Mouse (Mus musculus) CH12.LX (cell line): ENCODE measurements at regions not wholly inside any gene's neighbourhood (a gene's known extent, or its start where the extent isn't known, plus 50 kb on each side); places are given as distances from the start of the nearest gene placed in this dataset.

Experiments
- DNase-seq: peaks from one replicate; pipeline ENCODE4 v3.0.0-alpha.2; 2013; ENCODE audit errors: extremely low read depth
- H3K27ac ChIP-seq: 2 replicates; pipeline ENCODE4 v1.5.1; 2012; ENCODE audit warnings: low read depth, mild to moderate bottlenecking, control low read depth, moderate library complexity; ENCODE audit not compliant: insufficient read depth
- H3K27me3 ChIP-seq: replicated peaks from 2 replicates; pipeline ENCODE3; 2012; ENCODE audit warnings: inconsistent platforms
- H3K36me3 ChIP-seq, 2 experiments: replicated peaks in 1 of 2; 2 replicates each; pipeline versions ENCODE3 to v1.6.1; 2012; ENCODE audit warnings: inconsistent platforms in 1 of 2, low read length in 1 of 2, mild to moderate bottlenecking in 1 of 2, mixed read lengths in 1 of 2, moderate library complexity in 1 of 2; ENCODE audit not compliant: control insufficient read depth in 1 of 2, insufficient read depth in 1 of 2
- H3K4me1 ChIP-seq, 2 experiments: 2 replicates each; pipeline ENCODE4 v1.6.1; 2012; ENCODE audit warnings: inconsistent platforms in 1 of 2, moderate library complexity in 1 of 2; ENCODE audit not compliant: insufficient read depth in 2 of 2, control insufficient read depth in 1 of 2
- H3K4me2 ChIP-seq: 2 replicates; pipeline ENCODE4 v1.6.1; 2012; ENCODE audit warnings: low read depth, mild to moderate bottlenecking, control low read depth; ENCODE audit not compliant: poor library complexity, insufficient read depth, severe bottlenecking
- H3K4me3 ChIP-seq, 3 experiments: fragments of 150-350 bp in 1 of 3; sonication (generic) in 1 of 3; replicated peaks in 1 of 3; 2 replicates each; pipeline versions ENCODE3 to v1.5.1; 2011 to 2012; ENCODE audit warnings: low read depth in 2 of 3, low read length in 2 of 3, mild to moderate bottlenecking in 2 of 3, moderate library complexity in 2 of 3, control low read depth in 1 of 3, improper control_type of control experiment in 1 of 3, inconsistent platforms in 1 of 3, mixed read lengths in 1 of 3; ENCODE audit not compliant: poor library complexity in 1 of 3
- H3K79me2 ChIP-seq: replicated peaks from 2 replicates; pipeline ENCODE4 v1.6.1; 2012; ENCODE audit warnings: mild to moderate bottlenecking, moderate library complexity; ENCODE audit not compliant: control insufficient read depth, poor library complexity, insufficient read depth, severe bottlenecking; ENCODE audit errors: extremely low read depth
- H3K9ac ChIP-seq: 2 replicates; pipeline ENCODE4 v1.6.1; 2012; ENCODE audit warnings: low read depth, mild to moderate bottlenecking, control low read depth, moderate library complexity; ENCODE audit not compliant: insufficient read depth
- H3K9me3 ChIP-seq: replicated peaks from 2 replicates; pipeline ENCODE3; 2012; ENCODE audit warnings: low read length, inconsistent platforms, mixed read lengths
- BHLHE40 ChIP-seq: IDR thresholded peaks from 2 replicates; pipeline ENCODE4 v1.6.1; 2011; ENCODE audit warnings: mild to moderate bottlenecking, low read depth, low read length, improper control_type of control experiment
- CHD1 ChIP-seq: IDR thresholded peaks from 2 replicates; pipeline ENCODE4 v1.6.1; 2012; ENCODE audit warnings: low read depth, low read length, improper control_type of control experiment, inconsistent platforms
- CHD2 ChIP-seq: IDR thresholded peaks from 2 replicates; pipeline ENCODE4 v1.6.1; 2011; ENCODE audit warnings: low read length, improper control_type of control experiment
- CTCF ChIP-seq, 2 experiments: IDR thresholded peaks in 1 of 2; conservative IDR thresholded peaks in 1 of 2; 2 replicates each; pipeline ENCODE4 v1.5.1; 2011 to 2012; ENCODE audit warnings: low read depth in 2 of 2, low read length in 2 of 2, improper control_type of control experiment in 1 of 2, inconsistent platforms in 1 of 2, mild to moderate bottlenecking in 1 of 2, moderate library complexity in 1 of 2
- E2F4 ChIP-seq: IDR thresholded peaks from 2 replicates; pipeline ENCODE4 v1.6.1; 2011; ENCODE audit warnings: low read depth, low read length, improper control_type of control experiment; ENCODE audit not compliant: insufficient replicate concordance
- ELF1 ChIP-seq: IDR thresholded peaks from 2 replicates; pipeline ENCODE4 v1.6.1; 2014; ENCODE audit warnings: low read depth, mild to moderate bottlenecking, inconsistent platforms, low read length, improper control_type of control experiment
- EP300 ChIP-seq: IDR thresholded peaks from 2 replicates; pipeline ENCODE4 v1.6.1; 2011; ENCODE audit warnings: low read length, improper control_type of control experiment
- GABPA ChIP-seq: IDR thresholded peaks from 2 replicates; pipeline ENCODE4 v1.6.1; 2012; ENCODE audit warnings: low read depth, low read length, improper control_type of control experiment, inconsistent platforms; ENCODE audit not compliant: insufficient replicate concordance
- HCFC1 ChIP-seq: IDR thresholded peaks from 2 replicates; pipeline ENCODE4 v1.6.1; 2012; ENCODE audit warnings: low read depth, mild to moderate bottlenecking, inconsistent platforms, low read length, improper control_type of control experiment
- IRF4 ChIP-seq: IDR thresholded peaks from 2 replicates; pipeline ENCODE4 v1.6.1; 2014; ENCODE audit warnings: low read depth, mild to moderate bottlenecking, inconsistent platforms, low read length, improper control_type of control experiment
- JUN ChIP-seq: IDR thresholded peaks from 2 replicates; pipeline ENCODE4 v1.6.1; 2011; ENCODE audit warnings: low read depth, mild to moderate bottlenecking, low read length, improper control_type of control experiment, moderate library complexity; ENCODE audit not compliant: insufficient read depth
- MAFK ChIP-seq: IDR thresholded peaks from 2 replicates; pipeline ENCODE4 v1.6.1; 2011; ENCODE audit warnings: low read length, improper control_type of control experiment; ENCODE audit not compliant: insufficient replicate concordance
- MAZ ChIP-seq: IDR thresholded peaks from 2 replicates; pipeline ENCODE4 v1.6.1; 2012; ENCODE audit warnings: low read depth, mild to moderate bottlenecking, inconsistent platforms, low read length, improper control_type of control experiment, moderate library complexity
- MEF2A ChIP-seq: IDR thresholded peaks from 2 replicates; pipeline ENCODE4 v1.6.1; 2014; ENCODE audit warnings: low read depth, mild to moderate bottlenecking, inconsistent platforms, low read length, improper control_type of control experiment, borderline replicate concordance
- MYC ChIP-seq: IDR thresholded peaks from 2 replicates; pipeline ENCODE4 v1.6.1; 2011; ENCODE audit warnings: low read depth, mild to moderate bottlenecking, improper control_type of control experiment, low read length
- POLR2AphosphoS2 ChIP-seq: IDR thresholded peaks from 2 replicates; pipeline ENCODE4 v1.6.1; 2011; ENCODE audit warnings: low read depth, low read length, improper control_type of control experiment
- SMC3 ChIP-seq: IDR thresholded peaks from 2 replicates; pipeline ENCODE4 v1.6.1; 2011; ENCODE audit warnings: low read depth, low read length, improper control_type of control experiment
- TCF12 ChIP-seq: IDR thresholded peaks from 2 replicates; pipeline ENCODE4 v1.6.1; 2014; ENCODE audit warnings: low read depth, mild to moderate bottlenecking, inconsistent platforms, low read length, improper control_type of control experiment
- USF1 ChIP-seq: IDR thresholded peaks from 2 replicates; pipeline ENCODE4 v1.6.1; 2014; ENCODE audit warnings: low read depth, mild to moderate bottlenecking, inconsistent platforms, low read length, improper control_type of control experiment
- USF2 ChIP-seq: conservative IDR thresholded peaks from 2 replicates; pipeline ENCODE4 v1.6.1; 2011; ENCODE audit warnings: low read depth, low read length, improper control_type of control experiment
- ZC3H11A ChIP-seq: IDR thresholded peaks from 2 replicates; pipeline ENCODE4 v1.6.1; 2012; ENCODE audit warnings: low read depth, mild to moderate bottlenecking, inconsistent platforms, low read length, improper control_type of control experiment
- ZKSCAN1 ChIP-seq: IDR thresholded peaks from 2 replicates; pipeline ENCODE4 v1.6.1; 2012; ENCODE audit warnings: low read depth, inconsistent platforms, low read length, improper control_type of control experiment, borderline replicate concordance
- ZMIZ1 ChIP-seq: IDR thresholded peaks from 2 replicates; pipeline ENCODE4 v1.6.1; 2012; ENCODE audit warnings: low read depth, mild to moderate bottlenecking, inconsistent platforms, low read length, improper control_type of control experiment
- dilution Hi-C: fragments of 300-500 bp; cut with MboI; formaldehyde crosslinking; loops from 2 replicates; pipeline ENCODE4 v1.14.3; 2020; ENCODE audit warnings: low sequenced_read_pairs; ENCODE audit not compliant: extremely low pct_unique_long_range_greater_than_20kb, extremely low pct_ligation_motif_present
- in situ Hi-C: fragments of 300-500 bp; cut with MboI; formaldehyde crosslinking; loops from 3 replicates; pipeline ENCODE4 v1.14.3; 2019; ENCODE audit warnings: low sequenced_read_pairs, low pct_ligation_motif_present, low pct_unique_long_range_greater_than_20kb, mixed read lengths

- no peak for DNase-seq
- no peak overlapping the region for H3K27ac ChIP-seq
- no peak overlapping the region for H3K4me2 ChIP-seq
- TF ChIP-seq ELF1 (no peak), MAZ (no peak), E2F4 (no peak), SMC3 (no peak), POLR2AphosphoS2 (no peak), ZKSCAN1 (no peak), USF2 (no peak), BHLHE40 (no peak), CHD2 (no peak), TCF12 (no peak)
- H3K9me3 ChIP-seq = no peaks in the 10 kb centered on the region
- dilution Hi-C loops = no loop called here
- no peak overlapping the region for H3K4me3 ChIP-seq
- no peaks in the 10 kb centered on the region for H3K27me3 ChIP-seq
- no peaks in the 10 kb centered on the region for H3K36me3 ChIP-seq
- H3K9ac ChIP-seq = no peak overlapping the region
- H3K4me1 ChIP-seq = no peaks in the 10 kb centered on the region
- in situ Hi-C loops = no loop called here
- no peaks in the 10 kb centered on the region for H3K79me2 ChIP-seq
Measured at GRCm38 (mm10) chr16:55378701-55379100, 80.9 kb upstream of the Zpld1 start.

- dilution Hi-C loops (no loop called here), in situ Hi-C loops (no loop called here)
- Histone ChIP-seq H3K4me1 (no peaks in the 10 kb centered on the region), H3K27ac (no peak overlapping the region), H3K4me3 (no peak overlapping the region), H3K9ac (no peak overlapping the region), H3K27me3 (no peaks in the 10 kb centered on the region), H3K36me3 (no peaks in the 10 kb centered on the region), H3K4me2 (no peak overlapping the region), H3K79me2 (no peaks in the 10 kb centered on the region), H3K9me3 (no peaks in the 10 kb centered on the region)
- DNase-seq = no peak
- TF ChIP-seq EP300 (no peak), MAFK (no peak), GABPA (no peak), HCFC1 (no peak), MYC (no peak), CHD1 (no peak), JUN (no peak), ZMIZ1 (no peak), ELF1 (no peak), CHD2 (no peak), IRF4 (no peak), BHLHE40 (no peak), ZKSCAN1 (no peak), USF1 (no peak), CTCF (conservative IDR thresholded peaks at IDR 0.05 in 1 of 2, IDR thresholded peaks at IDR 0.05 in 1 of 2; ENCODE audit: low read depth in 2 of 2, low read length in 2 of 2) (no peak), MEF2A (no peak), ZC3H11A (no peak)
Measured at GRCm38 (mm10) chr16:55375922-55376321, 78.1 kb upstream of the Zpld1 start.
